Mouse (Mus musculus) retina, postnatal 7 days (tissue): ENCODE data around the gene Dock1.

Experiments used
- DNase-seq: peaks from one replicate; pipeline ENCODE4 v3.0.0-alpha.2; 2012; ENCODE audit warnings: low read depth, low spot score

Gene Dock1

DNA sequence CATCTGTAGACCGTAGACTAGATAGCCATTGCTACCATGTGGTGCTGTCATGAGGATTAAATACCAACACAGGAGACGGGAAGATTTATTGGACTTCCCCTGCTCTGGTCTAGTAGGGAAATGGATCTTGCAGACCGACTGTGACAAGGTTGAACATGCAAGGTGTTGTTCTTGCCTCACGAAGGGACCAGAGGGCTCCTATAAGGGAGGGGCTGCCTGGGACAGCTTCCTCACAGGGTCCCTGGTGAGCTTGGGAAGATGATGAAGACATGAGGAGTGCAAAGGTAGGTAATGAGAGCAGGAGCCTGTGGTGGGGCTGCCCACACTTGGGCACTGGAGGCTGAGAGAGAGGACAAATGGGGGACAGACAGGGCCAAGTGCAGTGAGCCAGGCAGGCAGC, 25.0 kb downstream of the Dock1 start:
- no peak for DNase-seq

DNA sequence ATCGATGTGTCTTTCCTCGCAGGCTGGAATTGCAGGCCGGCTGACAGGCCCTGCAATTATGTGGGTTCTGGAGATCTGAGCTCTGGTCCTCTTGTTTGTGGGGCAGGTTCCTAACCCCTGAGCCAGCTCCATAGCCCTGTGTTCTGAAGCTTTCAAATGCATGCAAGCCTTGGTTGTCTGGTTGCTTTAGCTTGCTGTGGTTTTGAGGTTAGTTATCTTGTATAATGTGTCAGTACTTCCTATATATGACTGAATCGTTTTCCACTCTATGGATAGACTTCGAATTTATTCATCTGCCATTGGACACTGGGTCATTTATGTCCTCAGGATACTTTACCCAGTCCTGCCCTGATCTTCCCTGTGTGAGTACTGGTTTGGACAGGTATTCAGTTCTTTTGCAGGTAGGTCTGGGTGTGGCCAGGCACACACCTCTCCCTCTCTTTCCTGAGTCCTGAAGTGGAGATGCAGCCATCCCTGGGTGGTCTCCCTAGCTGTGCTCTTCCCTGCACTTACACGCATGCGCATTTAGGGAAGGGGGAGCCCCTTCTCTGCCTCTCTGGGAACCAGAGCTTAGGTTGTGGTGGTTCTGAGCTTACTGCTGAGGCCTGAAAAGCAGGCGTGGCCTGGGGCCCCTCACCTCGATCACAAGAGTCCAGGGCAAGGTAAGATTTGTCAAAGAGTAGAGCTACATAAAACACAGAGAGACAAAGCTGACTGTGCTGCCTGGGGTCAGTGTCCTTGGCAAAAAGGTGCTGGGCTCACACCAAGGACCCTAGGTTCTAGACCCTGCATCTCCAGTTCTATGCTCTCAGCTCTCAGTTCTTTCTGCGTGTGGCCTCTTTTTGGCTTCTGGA, 25.9 kb downstream of the Dock1 start:
- DNase-seq = no peak

DNA sequence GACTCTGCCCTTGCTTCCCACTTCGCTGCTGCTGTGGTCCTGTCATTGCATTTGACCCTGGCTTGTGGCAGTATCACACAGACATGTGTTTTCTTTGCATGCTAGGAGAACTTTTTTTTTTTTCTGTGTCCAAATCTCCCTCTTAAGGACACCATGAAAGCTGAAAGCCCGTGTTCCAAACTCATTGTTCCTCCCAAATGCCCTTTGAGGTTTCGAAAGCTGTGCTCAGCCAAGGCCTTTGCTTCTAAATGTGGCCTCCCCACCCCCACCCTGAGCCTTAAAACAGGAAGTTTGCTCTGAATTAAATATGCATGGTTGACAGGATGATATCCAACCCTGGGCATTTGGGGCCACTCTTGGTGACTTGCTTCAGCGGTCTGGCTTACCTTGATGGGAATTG, 27.0 kb downstream of the Dock1 start:
- no peak for DNase-seq

DNA sequence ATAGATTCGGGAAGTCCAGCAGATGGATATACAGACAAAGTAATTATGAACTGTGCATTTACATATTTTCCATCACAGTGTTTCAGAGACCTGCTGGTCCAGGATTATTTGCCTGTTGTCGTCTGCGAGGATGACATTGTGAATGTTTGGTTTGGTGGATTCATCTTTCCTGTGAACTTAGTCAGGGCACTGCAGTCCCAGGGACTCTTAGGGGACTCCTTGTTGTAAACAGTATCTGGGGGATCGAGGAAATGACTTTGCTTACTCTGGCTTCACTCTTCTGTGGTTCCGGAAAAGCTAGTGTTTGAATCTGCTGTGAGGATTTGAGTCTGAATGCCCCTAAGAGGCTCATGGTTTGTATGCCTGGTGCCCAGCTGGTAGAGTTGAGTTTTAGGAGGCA, 27.8 kb downstream of the Dock1 start:
- no peak for DNase-seq

DNA sequence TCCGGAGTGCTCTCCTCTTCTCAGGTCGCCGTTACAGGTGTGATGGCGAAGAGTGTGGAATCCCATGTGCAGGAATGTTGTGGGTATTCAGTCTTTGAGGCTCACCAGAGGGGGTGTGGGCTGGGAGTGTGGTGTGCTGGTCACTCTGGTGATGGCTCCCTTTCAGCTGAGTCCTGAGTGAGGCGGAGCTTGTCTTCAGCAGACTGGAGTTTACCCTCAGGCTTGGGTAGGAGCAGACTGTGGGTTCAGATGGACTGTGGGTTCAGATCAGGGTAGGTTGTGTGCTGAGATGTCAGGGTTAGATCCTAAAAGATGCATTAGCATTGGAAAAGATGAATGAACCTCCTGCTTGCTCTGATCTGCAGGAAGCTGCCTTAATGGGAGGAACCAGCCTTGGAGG, 29.5 kb downstream of the Dock1 start:
- DNase-seq = no peak

DNA sequence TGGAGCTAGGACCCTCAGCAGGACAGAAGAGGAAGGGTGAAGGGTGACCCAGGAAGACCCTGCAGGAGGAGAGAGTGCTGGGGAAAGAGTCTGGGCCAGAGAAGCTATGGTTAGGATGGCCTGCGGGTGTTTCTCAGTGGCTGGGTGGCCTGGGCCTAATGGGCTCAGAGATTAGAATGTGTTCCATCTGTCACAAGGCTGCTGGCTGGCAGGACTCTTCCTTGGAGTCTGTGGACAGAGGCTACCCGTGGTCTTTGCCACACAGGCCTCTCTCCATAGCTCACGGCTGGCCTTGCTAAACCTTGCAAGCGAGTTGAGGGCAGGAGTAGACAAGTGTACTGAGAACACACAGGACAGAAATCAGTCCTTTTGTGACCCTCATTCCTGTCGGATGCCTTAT, 32.0 kb downstream of the Dock1 start:
- DNase-seq = no peak

DNA sequence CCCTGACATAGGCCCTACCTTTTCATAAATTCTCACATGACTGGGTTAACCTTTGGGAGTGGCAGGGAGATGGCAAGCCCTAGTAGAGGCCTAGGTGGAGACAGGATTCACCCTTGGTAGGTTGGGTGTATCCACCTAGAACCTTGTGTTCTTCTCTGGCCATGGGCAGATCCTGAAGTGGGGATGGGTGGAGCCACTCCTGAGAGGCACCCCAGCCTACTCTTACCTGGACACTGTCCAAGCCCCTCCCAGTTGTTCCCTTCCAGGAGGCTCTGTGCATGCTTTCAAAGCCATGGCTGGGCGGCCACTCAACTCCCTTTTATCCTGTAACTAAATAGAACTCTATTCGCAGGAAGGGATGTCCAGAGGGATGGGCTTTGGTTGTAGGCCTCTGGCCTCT, 33.2 kb downstream of the Dock1 start:
- no peak for DNase-seq

DNA sequence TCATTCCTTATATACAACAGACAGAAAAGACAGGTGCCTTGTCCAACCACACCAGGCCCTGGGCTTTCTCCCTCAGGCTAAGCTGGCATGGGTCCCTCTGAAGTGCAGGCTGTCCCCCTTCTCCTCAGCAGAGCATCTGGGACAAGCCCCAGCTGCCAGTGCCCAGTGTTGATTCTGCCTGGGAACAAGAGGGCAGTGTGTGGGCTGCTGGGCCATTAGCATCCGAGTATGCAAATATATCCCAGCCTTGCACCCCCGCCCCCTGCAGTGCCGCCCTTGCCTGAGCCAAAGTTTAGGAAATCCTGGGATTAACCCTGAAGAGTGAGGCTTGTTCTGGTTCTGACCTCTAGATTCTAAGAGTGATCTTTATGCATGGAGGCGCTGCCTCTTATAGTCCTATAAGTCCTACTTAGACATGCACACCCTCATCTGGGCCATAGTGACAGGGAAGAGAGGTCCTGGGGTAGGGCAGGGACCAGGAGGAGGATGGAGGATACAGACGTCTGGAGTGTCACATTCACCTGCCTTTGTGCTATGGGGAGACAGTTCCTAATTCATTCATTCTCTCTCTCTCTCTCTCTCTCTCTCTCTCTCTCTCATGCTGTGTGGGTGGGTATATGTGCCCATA, 38.9 kb downstream of the Dock1 start:
- DNase-seq = peak; percentile 5

DNA sequence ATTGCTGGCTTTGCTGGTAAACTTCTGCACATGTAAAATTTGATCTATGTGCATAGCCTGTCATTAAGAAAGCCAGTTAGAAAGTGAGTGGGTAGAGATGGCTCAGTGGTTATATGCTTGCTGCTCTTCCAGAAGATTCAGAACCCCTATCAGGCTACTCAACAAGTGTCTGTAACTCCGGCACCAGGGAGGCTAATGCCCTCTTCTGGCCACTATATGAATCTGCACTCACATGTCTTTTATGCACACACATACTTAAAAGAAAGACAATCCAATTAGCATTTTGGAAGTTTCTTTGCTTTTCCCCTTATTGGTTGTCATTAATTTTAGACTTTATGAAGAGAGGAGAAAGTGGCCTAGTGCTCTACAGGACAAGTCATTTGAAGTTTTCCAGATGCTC, 41.1 kb downstream of the Dock1 start:
- DNase-seq = no peak

DNA sequence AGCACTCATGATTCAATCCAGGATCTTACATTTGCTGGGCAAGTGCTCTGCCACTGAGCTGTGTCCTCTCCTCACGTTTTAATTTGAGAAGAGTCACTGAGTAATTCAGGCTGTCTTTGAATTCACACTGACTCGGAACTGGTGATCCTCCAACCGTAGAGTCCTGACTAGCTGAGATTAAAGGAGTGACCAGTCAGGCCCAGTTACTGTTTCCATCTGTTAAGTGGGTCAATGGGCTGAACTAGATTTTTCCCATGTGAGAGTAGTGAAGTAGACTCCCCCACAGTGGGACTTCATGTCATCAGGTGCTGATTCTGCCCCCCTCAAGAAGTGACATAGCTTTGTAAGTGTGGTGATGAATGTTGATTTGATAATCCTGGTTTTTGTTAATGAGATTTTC, 49.0 kb downstream of the Dock1 start:
- no peak for DNase-seq

DNA sequence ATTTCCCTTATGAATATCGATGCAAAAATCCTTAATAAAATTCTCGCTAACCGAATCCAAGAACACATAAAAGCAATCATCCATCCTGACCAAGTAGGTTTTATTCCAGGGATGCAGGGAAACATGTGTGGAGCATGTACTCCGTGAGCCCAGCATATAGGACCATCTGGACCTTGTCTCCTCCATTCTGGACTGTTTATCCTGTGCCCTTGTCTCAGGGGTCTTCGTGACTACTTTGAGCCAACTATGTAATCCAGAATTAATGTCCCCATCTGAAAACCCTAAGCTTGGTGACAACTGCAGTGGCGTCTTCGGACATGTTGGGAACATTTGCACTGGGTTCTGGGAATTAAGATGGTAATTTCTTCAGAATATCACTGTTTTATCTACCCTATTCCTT, 51.9 kb downstream of the Dock1 start:
- no peak for DNase-seq

DNA sequence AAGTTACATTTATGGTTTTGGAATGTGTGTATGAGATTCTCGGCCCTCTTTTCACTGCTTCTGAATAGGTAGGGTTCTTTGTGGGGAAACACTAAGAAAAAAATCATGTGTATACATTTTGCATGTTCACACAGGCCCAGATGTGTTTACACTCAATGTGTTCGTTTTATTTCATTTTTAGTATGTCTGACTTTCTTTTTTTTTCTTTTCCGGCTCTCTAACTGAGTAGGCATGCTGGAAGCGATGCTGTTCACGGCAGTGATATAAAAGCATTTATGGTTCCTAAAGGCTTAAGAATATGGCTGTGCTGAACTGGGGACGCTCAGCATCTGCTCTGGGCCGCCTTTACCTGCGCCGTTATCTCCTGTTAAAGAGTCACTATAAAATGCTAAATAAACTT, 52.5 kb downstream of the Dock1 start:
- DNase-seq = no peak

DNA sequence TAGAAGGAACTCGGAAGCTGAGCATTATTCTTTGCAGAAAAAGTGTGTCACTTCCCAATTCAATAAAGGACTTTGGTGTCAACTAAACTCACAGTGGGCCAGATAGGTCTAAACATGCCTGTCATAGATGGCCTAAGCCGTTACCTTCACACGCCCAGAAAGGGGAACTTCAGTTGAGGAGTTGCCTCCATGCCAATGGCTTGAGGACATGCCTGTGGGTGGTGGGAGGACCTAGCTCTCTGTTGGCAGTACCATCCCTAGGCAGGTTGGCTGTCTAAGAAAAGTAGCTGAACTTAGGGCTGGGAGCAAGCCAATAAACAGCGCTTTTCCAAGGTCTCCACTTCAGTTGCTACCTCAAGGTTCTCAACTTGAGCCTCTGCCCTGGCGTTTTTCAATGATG, 53.1 kb downstream of the Dock1 start:
- no peak for DNase-seq

DNA sequence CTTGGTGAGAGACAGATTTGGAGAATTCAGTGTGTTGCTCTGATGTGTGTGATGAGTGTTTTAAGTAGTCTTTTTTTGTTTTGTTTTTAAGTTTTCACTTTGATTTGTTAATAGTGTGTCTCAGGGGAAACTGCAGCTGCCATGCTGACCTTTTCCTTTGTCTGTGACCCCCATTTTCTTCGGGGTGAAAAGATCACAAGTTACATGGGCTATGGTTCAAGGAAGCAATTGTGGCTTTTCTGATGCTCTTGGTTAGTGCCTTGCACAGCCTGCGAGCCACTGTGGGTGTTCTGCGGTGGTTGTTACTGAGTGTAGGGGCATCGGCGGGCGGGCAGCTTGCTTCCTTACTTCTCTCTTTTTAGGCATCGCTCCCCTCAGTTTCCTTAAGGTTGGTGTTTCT, 54.4 kb downstream of the Dock1 start:
- DNase-seq = no peak

DNA sequence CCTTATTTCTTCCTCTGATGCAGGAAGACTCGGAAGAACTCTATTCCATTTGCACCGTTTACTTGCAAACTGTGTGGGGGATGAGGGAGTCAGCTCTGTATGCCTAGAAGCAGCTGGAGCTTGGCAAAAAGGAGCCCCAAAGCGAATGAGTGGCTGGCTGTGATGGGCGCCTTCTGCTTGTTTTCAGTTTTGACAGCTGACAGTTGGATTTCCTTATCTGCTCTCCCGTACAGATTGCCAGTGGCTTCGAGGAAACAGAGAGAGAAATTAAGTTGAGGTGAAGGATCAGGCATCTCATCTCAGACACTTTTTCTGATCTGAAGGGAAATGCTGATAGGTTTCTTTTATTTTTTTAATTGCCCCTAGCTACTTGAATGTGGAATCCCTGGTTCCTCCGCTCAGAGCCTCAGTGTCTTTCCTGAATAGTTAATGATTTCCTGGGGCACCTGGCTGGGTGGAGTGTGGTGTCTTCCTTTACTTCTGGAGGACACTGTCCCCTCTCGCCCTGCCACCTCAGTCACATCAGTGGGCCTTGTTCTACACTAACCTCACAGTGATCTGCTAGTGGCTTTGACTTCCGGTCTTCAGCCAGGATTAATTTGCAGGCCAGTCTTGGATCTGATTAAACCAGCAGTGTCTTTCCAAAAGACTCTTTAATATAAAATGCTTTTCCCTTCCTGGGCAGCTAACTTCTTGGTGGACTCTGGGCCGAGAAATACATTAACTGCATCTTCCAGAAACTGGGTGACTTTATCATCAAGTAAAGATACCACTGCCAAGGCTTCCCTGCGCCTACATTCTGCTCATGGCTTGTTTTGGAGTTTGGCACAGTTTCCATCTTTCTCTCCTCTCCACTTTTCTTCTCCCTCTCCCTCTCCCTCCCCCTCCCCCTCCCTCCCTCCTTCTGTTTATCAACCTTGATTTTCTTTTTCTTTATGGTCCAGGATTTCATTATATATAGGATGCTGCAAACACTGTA, 55.4 kb downstream of the Dock1 start:
- DNase-seq = no peak

DNA sequence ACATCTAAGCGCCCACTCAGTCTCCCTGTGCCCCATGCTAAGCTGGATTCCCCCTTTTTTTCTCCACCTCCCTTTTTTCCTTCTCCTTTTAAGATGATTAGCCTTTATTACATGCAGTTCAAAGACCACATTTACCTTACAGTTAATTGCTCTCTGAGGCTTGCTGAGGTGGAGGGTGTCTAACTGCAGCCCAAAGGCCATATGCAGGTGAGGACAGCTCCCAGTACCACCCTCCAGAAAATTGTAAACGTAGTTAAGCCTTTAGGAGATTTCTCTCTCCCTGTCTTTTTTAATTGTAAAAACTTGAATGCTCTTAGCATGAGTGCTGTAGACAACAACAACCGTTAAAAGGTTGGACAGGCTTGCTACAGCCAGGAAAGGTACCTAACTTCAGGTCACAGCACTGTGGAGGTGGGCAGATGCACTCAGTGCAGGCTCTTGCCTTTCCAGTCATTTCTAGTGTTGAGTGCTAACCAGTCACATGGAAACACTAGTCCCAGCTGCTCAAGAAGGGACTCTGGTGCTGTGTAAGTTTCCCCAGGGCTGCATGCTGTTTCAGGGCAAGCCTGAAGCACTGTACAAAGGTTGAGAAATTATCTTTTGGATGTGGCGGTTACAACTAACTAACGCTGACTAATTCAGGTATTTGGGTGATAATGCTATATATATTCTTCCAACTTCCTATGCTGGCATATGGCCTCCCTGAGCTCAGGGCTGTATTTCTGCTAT, 56.2 kb downstream of the Dock1 start:
- DNase-seq = no peak

DNA sequence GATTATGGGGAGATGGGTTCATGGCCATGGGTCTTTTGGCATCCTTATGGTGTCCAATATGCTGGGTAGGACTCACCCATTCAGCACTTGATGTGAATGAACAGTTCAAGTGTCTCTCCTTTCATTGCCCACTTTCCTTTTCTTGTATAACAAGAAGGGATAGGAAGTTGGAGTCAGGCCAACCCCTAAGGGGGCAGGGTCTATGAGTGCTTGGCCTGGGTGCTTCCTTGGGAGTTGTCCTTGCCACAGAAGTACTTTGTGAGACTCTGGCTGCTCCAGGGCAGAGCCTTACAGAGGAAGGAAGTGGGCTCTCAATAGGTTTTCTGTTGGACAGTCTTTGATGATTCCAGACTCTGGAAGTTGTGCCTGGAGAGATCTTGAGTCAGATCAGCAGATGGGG, 58.9 kb downstream of the Dock1 start:
- no peak for DNase-seq

DNA sequence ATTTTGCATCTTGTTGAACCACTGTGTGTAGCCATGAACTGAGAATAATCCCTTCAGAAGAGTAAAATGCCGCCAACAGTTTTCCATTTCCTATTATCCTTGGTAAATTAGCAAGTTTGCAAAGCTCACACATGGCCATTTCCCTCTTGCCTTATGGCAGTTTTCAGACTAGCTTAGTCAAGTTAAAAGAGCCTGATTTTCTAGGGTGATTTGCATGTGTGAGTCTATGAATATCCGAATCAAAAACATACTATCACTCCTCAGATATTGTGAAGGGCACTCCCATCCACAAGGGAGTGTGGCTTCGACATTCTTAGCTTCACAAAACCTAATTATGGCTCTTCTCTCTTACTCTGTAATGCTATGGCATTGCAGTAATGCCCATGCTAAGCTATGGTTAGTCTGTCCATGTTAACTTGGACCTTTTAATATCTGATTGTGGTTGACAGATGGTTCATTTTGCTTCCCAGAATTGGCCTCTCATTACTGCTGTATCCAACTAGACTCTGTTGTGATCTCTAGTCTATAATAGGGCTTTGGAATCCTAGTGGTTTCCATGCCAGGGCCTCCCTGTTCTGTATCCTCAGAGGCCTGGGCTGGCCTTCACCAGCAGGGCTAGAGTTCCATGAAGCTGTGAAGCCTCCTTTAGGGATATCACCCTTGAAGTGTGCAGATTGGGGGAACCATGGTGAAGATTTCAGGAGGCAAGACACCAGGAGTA, 60.1 kb downstream of the Dock1 start:
- DNase-seq = no peak

DNA sequence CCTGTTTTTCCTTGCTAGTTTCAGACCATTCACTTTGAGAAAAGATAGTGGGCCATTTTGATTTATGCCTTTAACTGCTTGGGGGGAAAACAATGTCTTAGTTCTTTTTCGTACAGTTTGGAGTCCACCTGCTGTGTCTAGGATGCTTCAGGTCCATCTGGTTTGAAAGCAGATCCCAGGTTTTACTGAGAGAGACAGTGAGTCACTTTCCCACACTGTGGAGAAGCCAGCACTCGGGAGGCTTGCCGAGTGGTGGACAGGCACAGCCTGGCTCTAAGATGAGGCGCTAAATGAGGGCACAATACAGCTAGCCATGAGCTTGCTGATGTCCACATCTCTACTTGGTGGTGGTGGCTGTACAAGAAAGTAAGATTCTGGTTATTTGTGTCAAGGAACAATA, 76.6 kb downstream of the Dock1 start:
- DNase-seq = no peak

DNA sequence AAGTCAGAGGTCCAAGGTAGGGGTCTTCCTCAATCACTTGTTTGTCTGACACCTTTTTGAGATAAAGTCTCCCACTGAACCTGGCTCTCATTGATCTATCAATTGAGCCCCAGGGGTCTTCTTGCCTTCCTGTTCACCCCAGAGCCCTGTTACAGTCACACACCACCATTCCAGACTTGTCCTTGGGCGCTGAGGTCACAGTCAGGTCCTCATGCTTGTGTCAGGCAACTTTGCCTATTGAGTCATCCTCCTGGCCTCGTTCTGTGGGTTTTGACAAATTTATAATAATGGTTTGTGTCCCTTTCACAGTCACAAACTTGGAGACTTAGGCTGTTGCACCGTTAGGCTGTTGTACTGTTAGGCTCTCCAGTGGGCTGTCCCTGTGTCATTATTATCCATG, 77.9 kb downstream of the Dock1 start:
- no peak for DNase-seq

DNA sequence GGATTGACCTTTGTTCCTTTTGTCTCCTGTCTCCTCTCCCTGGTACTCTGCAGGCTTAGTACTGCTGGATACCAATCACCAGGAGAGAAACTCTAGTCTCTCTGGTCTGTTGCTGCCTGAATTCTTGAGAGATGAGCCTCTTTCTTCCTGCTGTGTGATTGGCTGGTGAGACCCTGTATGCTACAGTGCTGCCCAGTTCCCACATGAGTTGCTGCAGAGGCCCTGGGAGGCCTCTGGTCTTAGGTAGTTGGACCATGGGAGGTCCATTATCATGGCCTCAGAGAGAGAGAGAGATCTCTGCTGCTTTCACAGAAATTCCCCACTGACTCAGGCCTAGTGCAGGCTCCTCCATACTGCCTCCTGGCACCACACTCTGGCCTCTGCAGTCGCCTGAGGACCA, 79.2 kb downstream of the Dock1 start:
- DNase-seq = no peak
